ENCODE assay signal across 18 mouse cellular contexts in genomic region chr5:91566591-91566990, GRCm38 (mm10). TPM values are rescaled to one million over a fixed set of nuclear protein-coding genes. Genes with fewer than 3 reads are reported as not detected.
DNase-seq lines count a peak whose midpoint lies in the region; ATAC-seq and TF ChIP-seq lines count a peak whose summit lies in the region.
"Had no signal": no experiment of that assay in that cellular context is flagged by ENCODE, and none has a peak within 500 bp of the region (broad histone marks: within the 10 kb centered on the region; RNA-seq: fewer than 3 reads in every experiment).

No protein-coding gene starts in this region.

- 20% methylated on average over 3 of the region's 3 CpGs for WGBS in intestine, embryonic 16.5 days
- 84% methylated on average over 3 of the region's 3 CpGs for WGBS in midbrain, embryonic 13.5 days
- 53% methylated on average over 3 of the region's 3 CpGs for WGBS in lung, adult 2 months

- no peak overlapping the region for H3K4me2 ChIP-seq in intestine, embryonic 16.5 days (ENCODE audit: low read depth, low read length)
- H3K4me2 ChIP-seq in midbrain, embryonic 13.5 days (replicated peaks), result no peak overlapping the region
- H3K4me2 ChIP-seq: forebrain, embryonic 13.5 days; liver, embryonic 15.5 days; midbrain, embryonic 11.5 days; neural tube, embryonic 15.5 days had no signal

- no peak for TF ChIP-seq POLR2A in lung, adult 2 months (IDR thresholded peaks at IDR 0.05; ENCODE audit: borderline replicate concordance, extremely low read depth, low read depth, low read length)

- H3K27ac ChIP-seq in intestine, embryonic 16.5 days (ENCODE audit: low read length), result no peak overlapping the region
- no peak overlapping the region for H3K27ac ChIP-seq in midbrain, embryonic 13.5 days
- H3K27ac ChIP-seq: embryonic facial prominence, embryonic 10.5 days; forebrain, embryonic 13.5 days; liver, embryonic 15.5 days; neural tube, embryonic 15.5 days had no signal

- H3K9me3 ChIP-seq in intestine, embryonic 16.5 days (ENCODE audit: control insufficient read depth, low read length), result no peaks in the 10 kb centered on the region
- no peaks in the 10 kb centered on the region for H3K9me3 ChIP-seq in midbrain, embryonic 13.5 days
- H3K9me3 ChIP-seq: embryonic facial prominence, embryonic 10.5 days; forebrain, embryonic 13.5 days; liver, embryonic 15.5 days; neural tube, embryonic 15.5 days had no signal

- no peaks in the 10 kb centered on the region for H3K27me3 ChIP-seq in intestine, embryonic 16.5 days (replicated peaks; ENCODE audit: control insufficient read depth, insufficient read depth, low read length)
- H3K27me3 ChIP-seq in midbrain, embryonic 13.5 days, result no peaks in the 10 kb centered on the region
- H3K27me3 ChIP-seq: forebrain, embryonic 13.5 days; liver, embryonic 15.5 days; neural tube, embryonic 15.5 days had no signal

- no peak for TF ChIP-seq CTCF in lung, adult 2 months (IDR thresholded peaks at IDR 0.05; ENCODE audit: insufficient read depth, low read length)

- H3K36me3 ChIP-seq in intestine, embryonic 16.5 days (ENCODE audit: control insufficient read depth, insufficient read depth, low read length), result no peaks in the 10 kb centered on the region
- H3K36me3 ChIP-seq in midbrain, embryonic 13.5 days, result no peaks in the 10 kb centered on the region
- H3K36me3 ChIP-seq: embryonic facial prominence, embryonic 10.5 days; liver, embryonic 15.5 days; neural tube, embryonic 15.5 days had no signal

- no peak overlapping the region for H3K4me3 ChIP-seq in intestine, embryonic 16.5 days (ENCODE audit: low read length)
- no peak overlapping the region for H3K4me3 ChIP-seq in midbrain, embryonic 13.5 days (replicated peaks)
- no peak overlapping the region for H3K4me3 ChIP-seq in lung, adult 2 months (replicated peaks; ENCODE audit: extremely low read depth, low read depth, low read length)
- H3K4me3 ChIP-seq: embryonic facial prominence, embryonic 10.5 days; forebrain, embryonic 13.5 days; liver, embryonic 15.5 days; neural tube, embryonic 15.5 days had no signal

- H3K4me1 ChIP-seq in intestine, embryonic 16.5 days (ENCODE audit: control insufficient read depth, insufficient read depth, low read length), result peaks cover 18% of the 10 kb centered on the region
- H3K4me1 ChIP-seq in midbrain, embryonic 13.5 days (replicated peaks), result no peaks in the 10 kb centered on the region
- H3K4me1 ChIP-seq in lung, adult 2 months (ENCODE audit: control insufficient read depth, insufficient read depth, low read length), result no peaks in the 10 kb centered on the region
- H3K4me1 ChIP-seq: forebrain, embryonic 13.5 days; liver, embryonic 15.5 days; neural tube, embryonic 15.5 days had no signal

- ATAC-seq in intestine, embryonic 16.5 days, result peak; percentile 92
- ATAC-seq in midbrain, embryonic 13.5 days, result no peak
- ATAC-seq: forebrain, embryonic 13.5 days had no signal

- DNase-seq in urinary bladder, adult 18-20 months (ENCODE audit: low spot score in 2 of 2), result peak; percentile 25 to 71
- DNase-seq in urinary bladder, postnatal 10 days (ENCODE audit: low spot score), result no peak
- DNase-seq in adrenal gland, adult 8-10 months, result peak; percentile 61
- DNase-seq in urinary bladder, postnatal 36 days (ENCODE audit: low spot score in 2 of 2), result peak; percentile 55 to 64
- no peak for DNase-seq in right cerebral cortex, postnatal 4 days
- DNase-seq in lung, adult 2 months, result no peak
- DNase-seq: cerebellum, adult 11-12 months; cerebellum, postnatal 36 days; heart, adult 18-20 months; lung, postnatal 36 days; thymus, adult 2 months had no signal

- H3K9ac ChIP-seq in intestine, embryonic 16.5 days (ENCODE audit: low read depth, low read length), result no peak overlapping the region
- no peak overlapping the region for H3K9ac ChIP-seq in midbrain, embryonic 13.5 days (replicated peaks)
- H3K9ac ChIP-seq: forebrain, embryonic 13.5 days; liver, embryonic 15.5 days; neural tube, embryonic 15.5 days had no signal

RNA-seq across cellular contexts. Expression of gene Parm1, which starts 49.2 kb away (rescaled TPM):
- total RNA-seq in adrenal gland, adult 8-10 months (2022), result 100 to 1,000 TPM in 2 of 4 experiments, 10 to 100 TPM in 2; 99.4 to 150 (median 100) TPM
- 20.2 and 20.8 TPM in 2 replicates for polyA plus RNA-seq in intestine, embryonic 16.5 days (2015; fragmentation: Nextera tagmentation; extraction: Ambion mirVana)
- 4.7 and 5.2 TPM in 2 replicates for polyA plus RNA-seq in midbrain, embryonic 13.5 days (2015; fragmentation: Nextera tagmentation; extraction: Ambion mirVana)
- 4.1 and 6.5 TPM in 2 replicates for polyA plus RNA-seq in lung, adult 2 months (2012; rRNA removed)

Comparison
In these comparisons a context has a peak if more than half of its experiments do, and no peak if none do; other contexts are left out.
1. DNase-seq: peak in urinary bladder, adult 18-20 months (2 of 2), adrenal gland, adult 8-10 months (single experiment) and urinary bladder, postnatal 36 days (2 of 2); none in urinary bladder, postnatal 10 days (single experiment), right cerebral cortex, postnatal 4 days (single experiment) and lung, adult 2 months (single experiment).